Mouse (Mus musculus): ENCODE measurements at regions not wholly inside any gene's neighbourhood (a gene's known extent, or its start where the extent isn't known, plus 50 kb on each side); places are given as distances from the start of the nearest gene placed in this dataset.
A peak's percentile ranks its signal among the peaks of the same experiment; 100 is the strongest.

DNA sequence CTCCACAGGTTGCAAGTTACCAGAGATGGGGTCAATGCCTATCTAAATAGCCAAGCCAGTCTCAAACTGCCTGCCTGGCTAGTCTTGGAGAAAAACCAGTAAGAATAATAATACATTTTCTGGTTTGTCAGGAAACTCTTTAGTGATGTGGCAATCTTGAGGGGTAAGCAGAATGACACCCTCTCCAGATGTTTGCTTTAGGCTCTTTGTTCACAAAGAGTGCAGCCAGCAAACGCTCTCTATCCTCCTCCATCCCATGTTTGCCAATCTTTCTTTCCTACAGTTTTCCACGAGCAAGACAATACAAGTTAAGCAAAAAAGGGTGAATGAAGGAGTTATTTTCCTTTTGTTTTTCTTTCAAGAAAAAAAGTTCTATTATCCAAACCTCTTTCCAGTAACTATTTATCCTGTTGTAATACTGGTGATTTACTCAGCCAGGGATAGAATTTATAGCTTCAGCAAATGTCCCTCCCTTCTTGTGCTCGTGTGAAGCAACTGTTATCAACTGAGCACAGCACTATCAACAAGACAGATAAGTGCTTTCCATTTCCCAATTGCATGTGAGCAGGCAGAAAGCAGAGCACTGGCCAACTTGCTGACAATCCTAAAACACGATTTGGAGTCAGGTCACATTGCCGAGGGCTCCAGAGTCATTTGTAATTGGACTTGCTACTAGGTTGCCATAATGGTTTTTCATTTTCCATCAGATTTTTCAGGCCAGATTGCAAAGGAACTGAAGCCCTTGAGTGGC is 873.5 kb downstream of the Rapgef2 start:
- ATAC-seq, result no peak
- DNase-seq, result no peak
- H3K4me1 ChIP-seq (ENCODE audit: insufficient read depth), result no peaks in the 10 kb centered on the region
- H3K27me3 ChIP-seq (ENCODE audit: insufficient read depth, low read length), result no peaks in the 10 kb centered on the region
- no peaks in the 10 kb centered on the region for H3K9me3 ChIP-seq (ENCODE audit: low read length)
- H3K27ac ChIP-seq (ENCODE audit: low read depth), result no peak overlapping the region
- no peak overlapping the region for H3K4me2 ChIP-seq (ENCODE audit: low read depth, low read length)
- H3K4me3 ChIP-seq (ENCODE audit: low read depth, low read length), result no peak overlapping the region
- H3K36me3 ChIP-seq (replicated peaks; ENCODE audit: insufficient read depth, low read length), result no peaks in the 10 kb centered on the region
- WGBS (ENCODE audit: insufficient replicate concordance), result 23% methylated on average over 5 of the region's 5 CpGs
- TF ChIP-seq CTCF (IDR thresholded peaks at IDR 0.05; ENCODE audit: low read depth) (no peak), EP300 (IDR thresholded peaks at IDR 0.05; ENCODE audit: low read depth) (no peak)
- no peak overlapping the region for H3K9ac ChIP-seq (replicated peaks)

DNA sequence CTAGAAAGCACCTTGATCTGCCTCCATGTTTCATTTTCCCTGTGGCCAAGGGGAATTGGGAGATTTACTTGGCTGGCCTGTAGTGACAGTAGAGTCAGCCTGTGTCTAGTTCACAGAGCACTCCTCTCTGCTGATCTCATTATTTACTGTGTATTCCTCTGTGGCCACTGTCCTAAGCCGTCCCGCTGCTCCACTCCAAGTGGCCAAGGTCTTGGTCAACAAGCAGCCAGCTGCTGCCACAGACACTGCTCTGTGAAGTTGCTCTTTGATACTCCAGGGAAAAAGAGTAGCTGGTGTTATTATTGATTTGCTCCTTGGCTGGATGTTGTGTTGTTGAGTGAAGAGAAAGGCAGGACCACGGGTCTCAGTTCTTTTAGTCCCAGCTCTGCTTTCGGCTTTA is 874.9 kb downstream of the Rapgef2 start:
- TF ChIP-seq EP300 (IDR thresholded peaks at IDR 0.05; ENCODE audit: low read depth), result no peak
- TF ChIP-seq CTCF (IDR thresholded peaks at IDR 0.05; ENCODE audit: low read depth), result no peak
- H3K27ac ChIP-seq (ENCODE audit: low read depth), result no peak overlapping the region
- no peaks in the 10 kb centered on the region for H3K27me3 ChIP-seq (ENCODE audit: insufficient read depth, low read length)
- H3K4me1 ChIP-seq (ENCODE audit: insufficient read depth), result no peaks in the 10 kb centered on the region
- H3K9me3 ChIP-seq (ENCODE audit: low read length), result no peaks in the 10 kb centered on the region
- no peak for DNase-seq
- H3K4me3 ChIP-seq (ENCODE audit: low read depth, low read length), result no peak overlapping the region
- no peaks in the 10 kb centered on the region for H3K36me3 ChIP-seq (replicated peaks; ENCODE audit: insufficient read depth, low read length)
- H3K9ac ChIP-seq (replicated peaks), result no peak overlapping the region
- 63% methylated on average over 4 of the region's 4 CpGs for WGBS (ENCODE audit: insufficient replicate concordance)
- no peak for ATAC-seq
- H3K4me2 ChIP-seq (ENCODE audit: low read depth, low read length), result no peak overlapping the region

DNA sequence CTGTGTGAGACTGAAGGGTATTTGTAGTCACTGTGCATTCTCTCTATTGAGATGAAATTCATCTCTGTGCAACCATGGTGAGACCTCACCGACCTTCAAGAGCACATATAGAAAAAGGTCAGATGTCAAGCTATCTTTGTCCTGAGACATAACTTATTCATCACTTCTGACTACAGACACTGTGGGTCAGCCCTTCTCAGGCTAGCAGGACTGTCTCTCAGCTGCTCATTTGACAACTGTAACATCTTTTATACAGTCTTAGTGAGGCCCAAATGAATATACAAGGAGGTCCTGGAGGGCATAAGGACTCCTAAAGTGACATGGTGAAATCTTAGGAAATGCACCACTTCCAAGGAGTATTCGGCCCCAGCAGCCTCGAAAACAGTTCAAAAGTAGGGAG is 877.1 kb downstream of the Rapgef2 start:
- H3K9me3 ChIP-seq (ENCODE audit: low read length), result no peaks in the 10 kb centered on the region
- DNase-seq, result no peak
- H3K36me3 ChIP-seq (replicated peaks; ENCODE audit: insufficient read depth, low read length), result no peaks in the 10 kb centered on the region
- no peak for ATAC-seq
- H3K4me2 ChIP-seq (ENCODE audit: low read depth, low read length), result no peak overlapping the region
- H3K27ac ChIP-seq (ENCODE audit: low read depth), result no peak overlapping the region
- no peak overlapping the region for H3K9ac ChIP-seq (replicated peaks)
- WGBS (ENCODE audit: insufficient replicate concordance), result 74% methylated on average over 3 of the region's 3 CpGs
- H3K4me1 ChIP-seq (ENCODE audit: insufficient read depth), result no peaks in the 10 kb centered on the region
- TF ChIP-seq CTCF (IDR thresholded peaks at IDR 0.05; ENCODE audit: low read depth) (no peak), EP300 (IDR thresholded peaks at IDR 0.05; ENCODE audit: low read depth) (no peak)
- H3K27me3 ChIP-seq (ENCODE audit: insufficient read depth, low read length), result no peaks in the 10 kb centered on the region
- no peak overlapping the region for H3K4me3 ChIP-seq (ENCODE audit: low read depth, low read length)

DNA sequence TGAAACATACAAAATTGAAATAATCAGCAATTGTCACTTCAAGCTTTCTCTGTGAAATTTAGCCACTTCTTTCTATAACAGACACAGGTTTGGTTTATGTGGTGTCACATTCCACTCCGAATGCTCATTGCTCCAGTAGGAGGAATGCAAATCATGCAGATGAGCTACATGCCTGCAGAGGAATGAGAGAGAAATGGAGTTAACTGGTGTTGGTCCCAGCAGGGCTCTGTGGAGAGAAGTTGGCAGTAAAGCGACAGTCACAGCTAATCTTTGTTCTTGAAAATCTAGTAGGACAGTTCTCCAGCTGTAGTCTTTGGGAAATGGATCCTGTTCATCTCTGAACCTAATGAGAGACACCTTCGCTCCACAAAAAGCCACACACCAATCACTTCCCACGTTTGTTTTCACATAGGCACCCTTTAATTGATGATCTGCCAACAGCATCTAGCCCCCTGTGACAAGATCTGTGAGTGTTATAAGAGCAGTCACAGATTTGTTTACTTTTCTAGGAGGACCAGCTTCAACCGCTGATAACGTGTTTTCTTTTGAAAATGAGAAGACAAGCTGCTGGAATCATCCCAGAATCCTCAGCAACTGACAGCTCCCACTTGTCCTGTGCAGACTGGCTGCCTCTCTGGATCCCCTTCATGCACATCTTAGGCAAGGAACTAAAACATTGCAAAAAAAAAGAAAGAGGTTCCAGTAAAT is 880.4 kb downstream of the Rapgef2 start:
- no peaks in the 10 kb centered on the region for H3K4me1 ChIP-seq (ENCODE audit: insufficient read depth)
- ATAC-seq, result no peak

DNA sequence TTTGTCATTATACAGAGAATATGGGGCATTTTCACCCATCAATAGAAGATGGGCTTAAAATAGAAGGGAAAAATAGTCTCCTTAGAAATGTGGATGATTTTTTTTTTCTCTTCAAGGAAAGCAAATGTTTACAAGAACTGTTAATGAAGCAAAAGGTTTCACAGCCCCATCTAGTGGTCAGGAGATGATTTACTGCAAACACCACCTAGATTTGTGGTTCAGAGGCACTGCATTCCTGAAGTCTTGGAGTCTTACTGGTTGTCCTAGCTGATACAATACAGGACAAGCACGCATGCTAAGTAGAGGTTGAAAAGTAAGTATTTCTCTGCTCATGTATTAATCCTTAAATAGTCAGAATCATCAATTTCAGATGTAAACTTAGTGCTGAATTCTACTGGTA is 927.9 kb downstream of the Rapgef2 start:
- Histone ChIP-seq H3K4me3 (ENCODE audit: low read depth, low read length) (no peak overlapping the region), H3K27me3 (ENCODE audit: insufficient read depth, low read length) (no peaks in the 10 kb centered on the region), H3K9me3 (ENCODE audit: low read length) (no peaks in the 10 kb centered on the region), H3K9ac (replicated peaks) (no peak overlapping the region), H3K4me2 (ENCODE audit: low read depth, low read length) (no peak overlapping the region), H3K4me1 (ENCODE audit: insufficient read depth) (no peaks in the 10 kb centered on the region), H3K36me3 (replicated peaks; ENCODE audit: insufficient read depth, low read length) (no peaks in the 10 kb centered on the region), H3K27ac (ENCODE audit: low read depth) (no peak overlapping the region)
- no peak for ATAC-seq
- no peak for DNase-seq
- WGBS (ENCODE audit: insufficient replicate concordance), result 22% methylated on average over 1 of the region's 1 CpGs
- TF ChIP-seq EP300 (IDR thresholded peaks at IDR 0.05; ENCODE audit: low read depth), result no peak
- peak; percentile 70 for TF ChIP-seq CTCF (IDR thresholded peaks at IDR 0.05; ENCODE audit: low read depth)

More for the DNA sequence above, 880.4 kb downstream of the Rapgef2 start:
- no peaks in the 10 kb centered on the region for H3K36me3 ChIP-seq (replicated peaks; ENCODE audit: insufficient read depth, low read length)
- H3K4me3 ChIP-seq (ENCODE audit: low read depth, low read length), result no peak overlapping the region
- no peak overlapping the region for H3K27ac ChIP-seq (ENCODE audit: low read depth)
- 31% methylated on average over 6 of the region's 6 CpGs for WGBS (ENCODE audit: insufficient replicate concordance)
- H3K27me3 ChIP-seq (ENCODE audit: insufficient read depth, low read length), result no peaks in the 10 kb centered on the region
- DNase-seq, result no peak
- H3K9ac ChIP-seq (replicated peaks), result no peak overlapping the region
- TF ChIP-seq EP300 (IDR thresholded peaks at IDR 0.05; ENCODE audit: low read depth) (no peak), CTCF (IDR thresholded peaks at IDR 0.05; ENCODE audit: low read depth) (no peak)
- no peaks in the 10 kb centered on the region for H3K9me3 ChIP-seq (ENCODE audit: low read length)
- H3K4me2 ChIP-seq (ENCODE audit: low read depth, low read length), result no peak overlapping the region

DNA sequence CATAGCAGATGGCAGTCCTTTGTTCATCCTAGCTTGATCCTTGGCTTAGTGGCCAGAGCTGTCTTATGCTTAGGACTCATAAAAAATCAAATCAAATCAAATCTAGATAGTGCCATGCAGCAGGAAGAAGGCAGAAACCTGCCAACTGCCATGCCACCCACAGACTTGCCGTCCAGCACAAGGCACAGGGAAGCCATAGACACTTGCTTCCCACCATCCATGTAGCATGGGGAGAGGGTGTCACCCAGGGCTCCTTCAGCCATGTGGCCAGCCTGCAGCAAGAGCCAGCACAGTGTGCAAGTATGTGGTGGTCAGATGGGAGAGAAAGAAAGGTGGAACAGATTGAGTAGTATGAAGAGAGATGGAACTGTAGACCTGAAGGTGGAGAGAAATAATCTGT is 946.4 kb downstream of the Rapgef2 start:
- H3K4me2 ChIP-seq (ENCODE audit: low read depth, low read length), result no peak overlapping the region
- TF ChIP-seq EP300 (IDR thresholded peaks at IDR 0.05; ENCODE audit: low read depth), result no peak
- TF ChIP-seq CTCF (IDR thresholded peaks at IDR 0.05; ENCODE audit: low read depth), result no peak
- WGBS (ENCODE audit: insufficient replicate concordance), result 83% methylated on average over 1 of the region's 1 CpGs

More for the DNA sequence above, 946.4 kb downstream of the Rapgef2 start:
- no peaks in the 10 kb centered on the region for H3K9me3 ChIP-seq (ENCODE audit: low read length)
- H3K4me1 ChIP-seq (ENCODE audit: insufficient read depth), result no peaks in the 10 kb centered on the region
- ATAC-seq (no peak), DNase-seq (no peak)
- no peak overlapping the region for H3K9ac ChIP-seq (replicated peaks)
- no peaks in the 10 kb centered on the region for H3K27me3 ChIP-seq (ENCODE audit: insufficient read depth, low read length)
- no peak overlapping the region for H3K27ac ChIP-seq (ENCODE audit: low read depth)
- H3K36me3 ChIP-seq (replicated peaks; ENCODE audit: insufficient read depth, low read length), result no peaks in the 10 kb centered on the region
- no peak overlapping the region for H3K4me3 ChIP-seq (ENCODE audit: low read depth, low read length)
